Mouse (Mus musculus): ENCODE results near the gene Iars2. TPM values are rescaled to one million over a fixed set of nuclear protein-coding genes. Genes with fewer than 3 reads are reported as not detected.
A peak's percentile ranks its signal among the peaks of the same experiment; 100 is the strongest.

Iars2 gene
- 21.0 and 23.6 TPM in 2 replicates for polyA plus RNA-seq (2015; fragmentation: Nextera tagmentation; extraction: Ambion mirVana)

DNA sequence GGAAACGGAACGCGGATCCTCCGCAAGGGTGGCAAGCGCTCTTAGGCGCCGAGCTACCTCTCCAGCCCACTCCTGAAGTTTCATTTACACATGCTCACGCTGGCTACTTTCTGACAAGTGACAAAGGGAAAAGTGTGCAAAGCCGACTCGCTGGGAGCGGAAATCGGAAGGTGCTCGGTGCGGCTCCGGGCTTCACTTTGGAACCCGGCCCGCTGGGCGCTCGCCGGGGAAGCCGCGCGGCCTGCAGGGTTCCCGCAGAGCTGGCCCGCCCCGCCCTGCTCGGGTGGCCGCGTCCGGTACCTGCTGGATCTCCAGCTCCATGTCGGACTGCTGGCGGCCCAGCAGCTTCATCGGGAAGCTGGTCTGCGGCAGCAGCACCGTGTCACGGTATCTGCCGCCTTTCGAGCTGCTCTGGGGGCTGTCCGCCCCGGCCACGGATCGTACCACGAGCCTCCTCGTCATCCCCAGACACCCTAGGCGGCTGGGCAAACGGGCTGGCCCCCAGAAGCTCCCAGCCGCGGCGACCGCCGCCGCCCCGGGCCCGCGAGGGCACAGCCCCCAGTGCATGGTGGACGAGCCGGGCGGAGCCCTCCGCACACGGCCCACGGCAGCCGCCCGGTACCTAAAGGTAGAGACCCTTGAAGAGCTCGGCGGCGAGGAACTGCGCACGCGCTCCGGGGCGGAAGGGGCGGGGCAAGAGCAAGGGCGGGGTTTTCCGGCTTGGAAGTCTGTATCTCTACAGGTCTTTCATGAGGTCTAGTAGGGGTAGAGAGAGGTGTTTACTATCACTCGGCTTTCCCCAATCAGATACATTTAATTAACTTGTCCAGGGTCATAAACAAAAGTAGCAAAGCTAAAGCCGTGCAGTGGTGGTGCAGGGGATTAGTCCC lies at the start of gene Iars2:
Iars2 (minus strand) TSS at position 676 of the 890 bp plus-strand sequence.

DNA sequence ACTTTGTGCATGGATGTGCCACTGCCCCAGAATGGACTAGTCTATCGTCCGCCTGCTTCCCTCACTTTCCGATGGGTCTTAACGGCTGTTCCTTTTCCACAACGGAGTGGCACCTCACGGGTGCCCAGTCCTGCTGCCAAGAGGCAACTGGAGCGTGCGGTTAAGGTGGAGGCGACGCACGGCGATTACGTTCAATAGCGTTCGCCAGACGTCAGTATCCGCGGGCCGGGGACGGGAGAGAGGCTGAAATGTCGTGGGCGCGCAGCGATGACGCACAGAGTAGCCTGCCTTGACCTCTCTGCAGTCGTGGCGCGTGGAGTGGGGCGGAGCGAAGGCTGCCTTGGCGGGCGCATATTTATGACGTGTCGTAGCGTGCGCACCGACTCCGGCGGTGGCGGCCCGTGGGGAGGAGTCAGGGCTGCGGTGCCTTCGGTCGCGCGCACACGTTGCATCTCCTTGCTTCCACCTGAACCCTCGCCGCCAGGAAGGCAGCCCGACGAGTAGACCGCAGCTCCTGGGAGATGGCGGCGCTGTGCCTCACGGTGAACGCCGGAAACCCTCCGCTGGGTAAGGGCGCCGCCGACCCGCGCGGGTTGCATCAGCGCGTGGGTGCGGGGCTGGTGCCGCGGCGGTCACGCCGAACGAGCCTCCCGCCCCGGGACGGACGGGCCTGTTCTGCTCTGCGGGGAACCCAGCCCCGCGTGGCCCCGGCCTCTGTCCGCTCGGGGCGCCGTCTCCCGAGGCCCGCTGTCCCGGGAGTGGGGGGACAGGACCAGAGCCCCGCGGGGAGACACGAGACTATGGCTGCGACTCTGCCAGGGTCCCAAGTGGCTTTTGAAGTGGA lies 33.7 kb upstream of the Iars2 start, which contains the start of gene Eprs:
Eprs (plus strand) TSS at position 368 of the 844 bp plus-strand sequence.

GRCm38 (mm10) chr1:185331983-185332430 lies 2.8 kb upstream of the Iars2 start, which contains the start of gene Bpnt1:
Bpnt1 (plus strand) TSS chr1:185332149.

MicroRNAs encoded within 50 kb of the gene (microRNA counts, 519-probe panel; counts per million panel counts)
- microRNA mmu-miR-194: 2,883 counts per million, percentile 42 among the panel's probes with 10 or more counts
- 900 counts per million, percentile 4 among the panel's probes with 10 or more counts for microRNA mmu-miR-664

Small RNA genes lying within 50 kb of the gene (microRNA-seq; reads per million reads assigned to microRNA genes)
- gene Mir194-1: 5.3 reads per million, percentile 11 among the genes with 10 or more reads in this experiment
- gene Mir215: 31.8 reads per million, percentile 34 among the genes with 10 or more reads in this experiment
- 22.6 reads per million, percentile 29 among the genes with 10 or more reads in this experiment for gene Mir664

Other genes with a start within 250 kb of the Iars2 start
- 12.7 and 15.0 TPM in 2 replicates for gene Rab3gap2, start 125.3 kb downstream of the Iars2 start, polyA plus RNA-seq (2015; fragmentation: Nextera tagmentation; extraction: Ambion mirVana)
- gene Bpnt1, start 2.8 kb upstream of the Iars2 start, polyA plus RNA-seq (2015; fragmentation: Nextera tagmentation; extraction: Ambion mirVana): 35.8 and 41.7 TPM in 2 replicates
- 80.2 and 95.5 TPM in 2 replicates for gene Eprs, start 33.6 kb upstream of the Iars2 start, polyA plus RNA-seq (2015; fragmentation: Nextera tagmentation; extraction: Ambion mirVana)
- not detected in 2 replicates for gene Slc30a10, start 125.5 kb upstream of the Iars2 start, polyA plus RNA-seq (2015; fragmentation: Nextera tagmentation; extraction: Ambion mirVana)